In genomic region chrX:36534514-36534913, GRCm38 (mm10) we compare ENCODE assay signal across 9 mouse cellular contexts. TPM values are rescaled to one million over a fixed set of nuclear protein-coding genes. Genes with fewer than 3 reads are reported as not detected.
A peak's percentile ranks its signal among the peaks of the same experiment; 100 is the strongest.
DNase-seq lines count a peak whose midpoint lies in the region; ATAC-seq and TF ChIP-seq lines count a peak whose summit lies in the region.
"Had no signal": no experiment of that assay in that cellular context is flagged by ENCODE, and none has a peak within 500 bp of the region (broad histone marks: within the 10 kb centered on the region; RNA-seq: fewer than 3 reads in every experiment).

No protein-coding gene starts in this region.

- no peak overlapping the region for H3K4me3 ChIP-seq in heart, embryonic 12.5 days
- no peak overlapping the region for H3K4me3 ChIP-seq in kidney, embryonic 15.5 days (replicated peaks)
- no peak overlapping the region; the same call in 1 of the 2 replicates for H3K4me3 ChIP-seq in liver, adult 2 months (ENCODE audit: insufficient read depth, low read depth, low read length)
- H3K4me3 ChIP-seq in olfactory bulb, adult 2 months (ENCODE audit: insufficient read depth, low read depth, low read length), result no peak overlapping the region
- H3K4me3 ChIP-seq in thymus, adult 2 months (ENCODE audit: control insufficient read depth, insufficient read depth, low read length), result no peak overlapping the region

- no peak overlapping the region for H3K27ac ChIP-seq in heart, embryonic 12.5 days (ENCODE audit: poor library complexity, severe bottlenecking)
- no peak overlapping the region for H3K27ac ChIP-seq in kidney, embryonic 15.5 days
- no peak overlapping the region for H3K27ac ChIP-seq in liver, adult 2 months (replicated peaks; ENCODE audit: insufficient read depth, low read depth, low read length)
- H3K27ac ChIP-seq in olfactory bulb, adult 2 months (ENCODE audit: insufficient read depth, low read depth, low read length), result no peak overlapping the region
- no peak overlapping the region for H3K27ac ChIP-seq in thymus, adult 2 months (ENCODE audit: control insufficient read depth, insufficient read depth, low read length)

- no peak for TF ChIP-seq POLR2A in liver, adult 2 months (IDR thresholded peaks at IDR 0.05; ENCODE audit: extremely low read depth, insufficient read depth, low read length)
- TF ChIP-seq POLR2A in olfactory bulb, adult 2 months (IDR thresholded peaks at IDR 0.05; ENCODE audit: insufficient read depth, low read depth, low read length), result no peak
- no peak for TF ChIP-seq POLR2A in thymus, adult 2 months (IDR thresholded peaks at IDR 0.05; ENCODE audit: control insufficient read depth, extremely low read depth, insufficient read depth, low read length, poor library complexity)

- H3K79me2 ChIP-seq in liver, adult 2 months (ENCODE audit: control insufficient read depth, insufficient read depth, low read length), result no peaks in the 10 kb centered on the region

- no peak overlapping the region for H3K9ac ChIP-seq in heart, embryonic 12.5 days
- no peak overlapping the region for H3K9ac ChIP-seq in kidney, embryonic 15.5 days
- peak overlapping the region; percentile 8; the same call in 1 of the 2 replicates for H3K9ac ChIP-seq in liver, adult 2 months (ENCODE audit: low read depth, low read length)

- no peaks in the 10 kb centered on the region for H3K36me3 ChIP-seq in heart, embryonic 12.5 days
- H3K36me3 ChIP-seq in kidney, embryonic 15.5 days, result no peaks in the 10 kb centered on the region
- no peaks in the 10 kb centered on the region for H3K36me3 ChIP-seq in liver, adult 2 months (ENCODE audit: control insufficient read depth, insufficient read depth, low read length)
- no peaks in the 10 kb centered on the region for H3K36me3 ChIP-seq in thymus, adult 2 months (ENCODE audit: control insufficient read depth, insufficient read depth, low read length)

- peak; percentile 61 for TF ChIP-seq CTCF in liver, adult 2 months (IDR thresholded peaks at IDR 0.05; ENCODE audit: low read depth, low read length)
- peak; percentile 32; the same call in 1 of the 2 replicates for TF ChIP-seq CTCF in olfactory bulb, adult 2 months (IDR thresholded peaks at IDR 0.05; ENCODE audit: insufficient read depth, low read depth, low read length)
- TF ChIP-seq CTCF in thymus, adult 2 months (IDR thresholded peaks at IDR 0.05; ENCODE audit: borderline replicate concordance, control insufficient read depth, extremely low read depth, insufficient read depth, low read length, poor library complexity), result no peak

- H3K4me1 ChIP-seq in heart, embryonic 12.5 days (replicated peaks), result no peaks in the 10 kb centered on the region
- H3K4me1 ChIP-seq in kidney, embryonic 15.5 days, result no peaks in the 10 kb centered on the region
- no peaks in the 10 kb centered on the region; the same call in 1 of the 2 replicates for H3K4me1 ChIP-seq in liver, adult 2 months (ENCODE audit: control insufficient read depth, insufficient read depth, low read length)
- no peaks in the 10 kb centered on the region for H3K4me1 ChIP-seq in olfactory bulb, adult 2 months (ENCODE audit: control insufficient read depth, insufficient read depth, low read length)
- H3K4me1 ChIP-seq in thymus, adult 2 months (replicated peaks; ENCODE audit: control insufficient read depth, insufficient read depth, low read length), result no peaks in the 10 kb centered on the region

- H3K4me2 ChIP-seq in heart, embryonic 12.5 days, result no peak overlapping the region
- H3K4me2 ChIP-seq in kidney, embryonic 15.5 days, result no peak overlapping the region

- DNase-seq in heart, adult 11 months, result peak; percentile 92
- peak; percentile 17 to 69 for DNase-seq in frontal cortex, postnatal 10 days (ENCODE audit: low spot score in 2 of 2)
- peak; percentile 49 for DNase-seq in liver, adult 2 months (ENCODE audit: extremely low read depth, low read depth, low spot score)
- DNase-seq in thymus, adult 2 months, result peak; percentile 58

- H3K27me3 ChIP-seq in heart, embryonic 12.5 days (replicated peaks), result no peaks in the 10 kb centered on the region
- no peaks in the 10 kb centered on the region for H3K27me3 ChIP-seq in kidney, embryonic 15.5 days
- H3K27me3 ChIP-seq in liver, adult 2 months (ENCODE audit: control insufficient read depth, insufficient read depth, low read length), result no peaks in the 10 kb centered on the region
- no peaks in the 10 kb centered on the region for H3K27me3 ChIP-seq in thymus, adult 2 months (ENCODE audit: control insufficient read depth, insufficient read depth, low read length)

- no peak for ATAC-seq in heart, embryonic 12.5 days (ENCODE audit: insufficient number of reproducible peaks, low FRiP score)
- ATAC-seq in cerebellum, adult (ENCODE audit: insufficient number of reproducible peaks, low FRiP score, low TSS enrichment), result 0 out of 2 replicates have a peak, but pooled peaks have one; percentile 68
- ATAC-seq in kidney, embryonic 15.5 days (replicated peaks; ENCODE audit: low FRiP score), result 0 out of 2 replicates have a peak, but pooled peaks have one; percentile 18

- WGBS in heart, embryonic 12.5 days, result 20% methylated on average over 4 of the region's 4 CpGs
- 10% methylated on average over 4 of the region's 4 CpGs for WGBS in kidney, embryonic 15.5 days
- 0% methylated on average over 4 of the region's 4 CpGs for WGBS in liver, adult 2 months
- WGBS in olfactory bulb, adult 2 months, result 7% methylated on average over 4 of the region's 4 CpGs
- WGBS in thymus, adult 2 months, result 0% methylated on average over 4 of the region's 4 CpGs

- no peaks in the 10 kb centered on the region for H3K9me3 ChIP-seq in heart, embryonic 12.5 days (replicated peaks)
- H3K9me3 ChIP-seq in kidney, embryonic 15.5 days (replicated peaks), result no peaks in the 10 kb centered on the region

RNA-seq across cellular contexts. Expression of gene Gm14569, which starts 42.9 kb away (rescaled TPM):
- polyA plus RNA-seq in heart, embryonic 12.5 days (2016; fragmentation: Nextera tagmentation; extraction: Ambion mirVana), result not detected in 2 replicates
- not detected in 2 replicates for polyA plus RNA-seq in kidney, embryonic 15.5 days (2015; fragmentation: Nextera tagmentation; extraction: Ambion mirVana)
- not detected in 2 replicates for total RNA-seq in liver, adult 2 months (2014; rRNA removed)
- polyA plus RNA-seq in liver, adult 2 months (2012; rRNA removed), result not detected in 2 replicates
- not detected in 2 replicates for polyA plus RNA-seq in olfactory bulb, adult 2 months (2012; ENCODE audit: insufficient read depth, insufficient read length, low replicate concordance, missing spikeins)
- 0.03 TPM in 2 replicates for polyA plus RNA-seq in thymus, adult 2 months (2012; rRNA removed)
- polyA plus RNA-seq: liver, embryonic 16.5 days had no signal
